Mouse (Mus musculus) adrenal gland (tissue): ENCODE measurements around the gene Rbmxl1.
"Not testable (repeated sequence)": the region's sequence is repeated elsewhere in the genome, so short reads cannot be mapped to it uniquely, and the experiment has no call there.

Experiments used
- intact Hi-C: fragments of 180-260 bp; cut with DNase I; formaldehyde crosslinking; loops from one replicate; pipeline ENCODE4 v1.15.1; 2025

Gene Rbmxl1

GRCm38 (mm10) chr8:78502706-78503105 lies 6.0 kb downstream of the Rbmxl1 start:
- intact Hi-C loops = no loop called here

- intact Hi-C loops = not testable (repeated sequence)
Measured at GRCm38 (mm10) chr8:78496273-78496672, 12.4 kb downstream of the Rbmxl1 start.

GRCm38 (mm10) chr8:78493031-78493430 lies 15.7 kb downstream of the Rbmxl1 start:
- intact Hi-C loops = no loop called here

GRCm38 (mm10) chr8:78489733-78490132 lies 19.0 kb downstream of the Rbmxl1 start:
- intact Hi-C loops = no loop called here

GRCm38 (mm10) chr8:78477051-78477829 lies 31.5 kb downstream of the Rbmxl1 start:
- intact Hi-C loops = no loop called here

GRCm38 (mm10) chr8:78467889-78468288 lies 40.8 kb downstream of the Rbmxl1 start:
- intact Hi-C loops = no loop called here

GRCm38 (mm10) chr8:78463941-78464340 lies 44.8 kb downstream of the Rbmxl1 start:
- intact Hi-C loops = no loop called here

GRCm38 (mm10) chr8:78456441-78456840 lies 52.3 kb downstream of the Rbmxl1 start:
- intact Hi-C loops = no loop called here
